Mouse (Mus musculus) heart, embryonic 14.5 days (tissue): ENCODE data around the gene Fam221b. TPM values are rescaled to one million over a fixed set of nuclear protein-coding genes. Genes with fewer than 3 reads are reported as not detected.

Experiments
- ATAC-seq: fragments of 200-750 bp; cut with Nextera tagmentation; 2 replicates; pipeline ENCODE4 v1.8.0; 2017; ENCODE audit warnings: low read depth, moderate TSS enrichment; ENCODE audit not compliant: insufficient number of reproducible peaks, insufficient read depth, low FRiP score
- H3K27ac ChIP-seq, 2 experiments: fragments of 200-500 bp in 1 of 2; fragments of 300-500 bp in 1 of 2; sonication (generic) in 1 of 2; replicated peaks in 1 of 2; 2 replicates each; pipeline ENCODE4 v1.5.1; 2012 to 2014; ENCODE audit warnings: low read depth in 2 of 2, low read length in 2 of 2, control low read depth in 1 of 2, mild to moderate bottlenecking in 1 of 2, mixed read lengths in 1 of 2; ENCODE audit not compliant: control insufficient read depth in 1 of 2, insufficient read depth in 1 of 2
- H3K27me3 ChIP-seq: fragments of 300-500 bp; sonication (generic); 2 replicates; pipeline ENCODE4 v1.6.1; 2014; ENCODE audit warnings: mild to moderate bottlenecking, low read length, control low read depth; ENCODE audit not compliant: control insufficient read depth, insufficient read depth
- H3K36me3 ChIP-seq: fragments of 300-500 bp; sonication (generic); 2 replicates; pipeline ENCODE4 v1.6.1; 2014; ENCODE audit warnings: mild to moderate bottlenecking, control low read depth, low read length, mixed read lengths; ENCODE audit not compliant: control insufficient read depth, insufficient read depth
- H3K4me1 ChIP-seq, 2 experiments: fragments of 200-500 bp in 1 of 2; fragments of 300-500 bp in 1 of 2; sonication (generic) in 1 of 2; 2 replicates each; pipeline ENCODE4 v1.6.1; 2012 to 2014; ENCODE audit warnings: low read length in 2 of 2, control low read depth in 1 of 2, mixed read lengths in 1 of 2; ENCODE audit not compliant: control insufficient read depth in 2 of 2, insufficient read depth in 2 of 2
- H3K4me2 ChIP-seq: fragments of 300-500 bp; sonication (generic); 2 replicates; pipeline ENCODE4 v1.6.1; 2014; ENCODE audit warnings: mild to moderate bottlenecking, low read length
- H3K4me3 ChIP-seq, 2 experiments: fragments of 200-500 bp in 1 of 2; fragments of 300-500 bp in 1 of 2; sonication (generic) in 1 of 2; 2 replicates each; pipeline ENCODE4 v1.5.1; 2012 to 2014; ENCODE audit warnings: low read length in 2 of 2, mild to moderate bottlenecking in 2 of 2, control low read depth in 1 of 2, low read depth in 1 of 2, moderate library complexity in 1 of 2; ENCODE audit not compliant: control insufficient read depth in 1 of 2, insufficient read depth in 1 of 2
- H3K9ac ChIP-seq: fragments of 300-500 bp; sonication (generic); 2 replicates; pipeline ENCODE4 v1.6.1; 2014; ENCODE audit warnings: mild to moderate bottlenecking, low read length
- H3K9me3 ChIP-seq: fragments of 300-500 bp; sonication (generic); 2 replicates; pipeline ENCODE4 v1.6.1; 2016; ENCODE audit warnings: low read length, control low read depth; ENCODE audit not compliant: control insufficient read depth
- WGBS: fragments of 180-500 bp; shearing (Covaris S2); extraction: QIAGEN DNeasy Blood & Tissue Kit; methylation state at CpG from one replicate; pipeline ENCODE4 v1.1.7; 2014; 5-methylcytosine and 5-hydroxymethylcytosine counted together
- polyA plus RNA-seq: library from polyadenylated mRNA; unstranded; fragments of >200 nt; fragmentation: Nextera tagmentation; extraction: Ambion mirVana; gene quantifications from 2 replicates; pipeline ENCODE4 v1.2.1, GENCODE M21; 2014

The Fam221b gene
- polyA plus RNA-seq, 1 experiment from 2014 or later = 3.9 TPM

- H3K4me2 ChIP-seq = peak within 1 kb of the TSS; percentile 88
- H3K9ac ChIP-seq = peak within 1 kb of the TSS; percentile 94
- H3K27me3 ChIP-seq = no peaks in the 10 kb centered on the region
- peak; percentile 32 for ATAC-seq
- H3K4me1 ChIP-seq = peaks cover 25 to 33% of the 10 kb centered on the region in 2 experiments
- H3K4me3 ChIP-seq = peak within 1 kb of the TSS; percentile 63 to 68
- no peaks in the 10 kb centered on the region for H3K36me3 ChIP-seq
- 0 out of 2 replicates have a peak, but pooled peaks cover 3% of the 10 kb centered on the region for H3K9me3 ChIP-seq
- 3% methylated on average over 24 of the region's 70 CpGs for WGBS
- peak within 1 kb of the TSS; percentile 53 to 80; a peak in 3 of 4 replicates for H3K27ac ChIP-seq
These were observed 37.6 kb downstream of the Fam221b start, which contains the start of gene Npr2 for GRCm38 (mm10) chr4:43631046-43631955. Gene Npr2 (plus strand): TSS chr4:43631935.

GRCm38 (mm10) chr4:43630671-43631045, 38.3 kb downstream of the Fam221b start:
- Histone ChIP-seq H3K9me3 (peaks cover 6% of the 10 kb centered on the region; the same call in 1 of the 2 replicates), H3K4me3 (peak overlapping the region; percentile 18 to 68; a peak in 2 of 4 replicates), H3K36me3 (no peaks in the 10 kb centered on the region), H3K9ac (no peak overlapping the region), H3K27ac (peak overlapping the region; percentile 4 to 80; a peak in 3 of 4 replicates), H3K4me2 (peak overlapping the region; percentile 88), H3K4me1 (peaks cover 23 to 31% of the 10 kb centered on the region in 2 experiments), H3K27me3 (no peaks in the 10 kb centered on the region)
- 27% methylated on average over 5 of the region's 5 CpGs for WGBS
- ATAC-seq = no peak

GRCm38 (mm10) chr4:43630030-43630581, 38.8 kb downstream of the Fam221b start:
- peak overlapping the region in 1 of 2 experiments; percentile 80; a peak in 1 of 4 replicates for H3K27ac ChIP-seq
- no peaks in the 10 kb centered on the region for H3K27me3 ChIP-seq
- peaks cover 11% of the 10 kb centered on the region for H3K9me3 ChIP-seq
- peak overlapping the region; percentile 47 for H3K4me2 ChIP-seq
- H3K4me3 ChIP-seq = 0 out of 4 replicates have a peak overlapping the region, but pooled peaks of 1 of the 2 experiments have one; percentile 1
- no peak overlapping the region for H3K9ac ChIP-seq
- 9% methylated on average over 5 of the region's 5 CpGs for WGBS
- H3K36me3 ChIP-seq = no peaks in the 10 kb centered on the region
- ATAC-seq = no peak; the same call in 1 of the 2 replicates
- peaks cover 22 to 25% of the 10 kb centered on the region in 2 experiments for H3K4me1 ChIP-seq

- 45% methylated on average over 20 of the region's 20 CpGs for WGBS
- H3K9ac ChIP-seq = peak overlapping the region; percentile 46; the same call in 1 of the 2 replicates
These were observed 39.7 kb downstream of the Fam221b start for GRCm38 (mm10) chr4:43629106-43629817.

GRCm38 (mm10) chr4:43620146-43620778, 48.7 kb downstream of the Fam221b start:
- Histone ChIP-seq H3K36me3 (no peaks in the 10 kb centered on the region), H3K4me1 (no peaks in the 10 kb centered on the region), H3K4me2 (no peak overlapping the region), H3K27ac (no peak overlapping the region), H3K4me3 (no peak overlapping the region), H3K9me3 (peaks cover 7% of the 10 kb centered on the region), H3K9ac (no peak overlapping the region), H3K27me3 (no peaks in the 10 kb centered on the region)
- ATAC-seq = no peak
- 70% methylated on average over 4 of the region's 4 CpGs for WGBS

More at GRCm38 (mm10) chr4:43629106-43629817, 39.7 kb downstream of the Fam221b start:
- no peak for ATAC-seq
- Histone ChIP-seq H3K4me2 (peak overlapping the region; percentile 45), H3K4me3 (no peak overlapping the region), H3K27me3 (no peaks in the 10 kb centered on the region), H3K9me3 (peaks cover 17% of the 10 kb centered on the region), H3K27ac (no peak overlapping the region), H3K36me3 (no peaks in the 10 kb centered on the region), H3K4me1 (peaks cover 21 to 22% of the 10 kb centered on the region in 2 experiments)

GRCm38 (mm10) chr4:43613060-43613730, 55.8 kb downstream of the Fam221b start:
- Histone ChIP-seq H3K4me3 (no peak overlapping the region), H3K27me3 (no peaks in the 10 kb centered on the region), H3K9me3 (no peaks in the 10 kb centered on the region), H3K4me1 (no peaks in the 10 kb centered on the region), H3K36me3 (no peaks in the 10 kb centered on the region), H3K9ac (no peak overlapping the region), H3K4me2 (no peak overlapping the region), H3K27ac (no peak overlapping the region)
- ATAC-seq = no peak
- WGBS = 56% methylated on average over 3 of the region's 3 CpGs
